Mouse (Mus musculus) heart, postnatal 10 days (tissue): ENCODE measurements around the gene Apobec4. TPM values are rescaled to one million over a fixed set of nuclear protein-coding genes. Genes with fewer than 3 reads are reported as not detected.
A peak's percentile ranks its signal among the peaks of the same experiment; 100 is the strongest.
"Not testable (repeated sequence)": the region's sequence is repeated elsewhere in the genome, so short reads cannot be mapped to it uniquely, and the experiment has no call there.

Source experiments
- DNase-seq, 2 experiments: peaks; one replicate each; pipeline ENCODE4 v3.0.0; 2021
- intact Hi-C: fragments of 180-260 bp; cut with DNase I; formaldehyde crosslinking; loops from one replicate; pipeline ENCODE4 v1.15.1; 2025
- total RNA-seq, 2 experiments: library from RNA; stranded (reverse); gene quantifications; 2 replicates each; pipeline ENCODE4 v1.2.3; 2021

Apobec4 gene
- total RNA-seq, 2 experiments from 2014 or later = not detected

DNA sequence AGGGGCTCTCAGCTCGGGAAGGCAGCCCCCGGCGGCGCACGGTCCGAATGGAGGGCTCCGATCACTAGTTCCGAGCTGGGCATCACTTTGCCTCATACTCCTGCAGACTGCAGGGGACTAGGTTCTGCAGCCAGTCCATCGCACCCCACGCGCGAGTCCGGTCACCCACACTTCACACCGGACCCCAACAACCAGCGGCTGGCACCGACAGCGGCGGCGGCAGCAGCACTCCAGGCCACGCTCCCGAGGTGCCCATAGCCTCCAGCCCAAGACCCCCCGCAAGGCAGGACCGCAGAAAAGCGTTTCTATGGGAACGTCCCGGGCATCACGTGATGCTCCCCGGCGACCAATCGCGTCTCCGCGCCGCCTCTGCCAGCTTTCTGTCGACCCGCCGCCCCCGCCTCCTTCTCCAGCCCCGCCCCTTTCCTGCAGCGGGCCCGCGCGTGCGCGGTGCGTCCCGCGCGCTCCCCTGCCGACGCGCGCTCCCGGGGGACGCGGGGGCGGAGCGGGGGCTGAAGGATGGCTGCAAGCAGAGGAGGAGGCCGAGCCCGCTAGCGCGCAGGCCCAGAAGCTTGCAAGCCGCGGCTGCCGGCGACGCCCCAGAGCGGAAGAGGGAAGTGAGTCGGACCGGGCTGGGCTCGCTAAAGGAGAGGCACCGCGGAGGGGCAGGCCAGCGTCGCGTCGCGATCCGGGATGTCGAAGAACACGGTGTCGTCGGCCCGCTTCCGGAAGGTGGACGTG, 15.9 kb downstream of the Apobec4 start, which contains the start of the genes Rgl1 and Arpc5:
TSS of gene Rgl1 (minus strand) at position 320 of the 741 bp plus-strand sequence.
TSS of gene Arpc5 (plus strand) at position 511 of the 741 bp plus-strand sequence.
- intact Hi-C loops = loop anchor here (5.0 to 10.0 kb wide), 2 partner anchors 244 to 381 kb away; partner anchors contain the start of gene Tsen15
- peak; percentile 97 to 98 for DNase-seq

DNA sequence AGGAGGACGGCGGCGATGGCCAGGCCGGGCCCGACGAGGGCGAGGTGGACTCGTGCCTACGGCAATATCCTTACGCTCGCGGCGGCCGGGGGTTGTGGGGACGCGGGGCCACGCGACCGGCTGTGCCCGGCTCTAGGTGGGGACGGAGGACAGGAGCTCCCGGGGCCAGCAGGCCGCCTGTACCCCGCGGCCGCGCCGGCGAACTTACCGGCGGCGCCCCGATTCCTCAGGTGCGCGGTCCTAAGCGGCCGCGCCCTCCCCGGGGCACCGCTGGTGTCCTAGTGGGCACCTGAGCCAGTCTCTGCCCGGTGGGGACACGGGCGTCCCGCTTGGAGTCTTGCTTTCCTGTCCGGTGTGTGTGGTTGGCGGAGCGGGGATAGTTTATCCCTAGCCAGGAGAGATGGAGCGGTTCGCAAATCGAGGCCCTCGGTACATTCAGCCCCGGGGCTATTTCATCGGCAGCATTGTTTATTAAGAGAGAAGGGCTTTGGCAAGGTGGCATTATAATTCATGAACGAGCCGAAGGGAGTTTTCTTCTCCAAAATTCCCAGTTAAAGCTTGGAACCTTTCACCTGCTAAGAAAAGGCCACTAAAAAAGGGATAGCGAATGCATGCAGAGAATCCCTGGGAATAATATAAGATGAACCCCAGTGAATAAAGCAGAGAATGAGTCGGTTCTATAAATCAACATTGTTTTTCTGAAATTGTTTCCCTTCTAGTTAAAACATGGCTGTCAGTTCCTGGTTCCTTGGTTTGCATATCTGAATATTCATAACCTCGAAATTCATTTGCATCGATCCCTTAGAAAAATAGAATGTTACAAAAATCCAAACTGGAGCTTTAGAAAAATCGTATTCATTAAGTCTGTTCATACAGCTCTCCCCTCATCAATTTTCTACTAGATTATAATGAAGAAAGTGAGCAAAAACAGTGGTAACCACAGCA, 16.7 kb downstream of the Apobec4 start:
- intact Hi-C loops = loop anchor here (5.0 to 10.0 kb wide), 2 partner anchors 245 to 382 kb away; partner anchors contain the start of gene Tsen15
- DNase-seq = peak in 1 of 2 experiments; percentile 55

DNA sequence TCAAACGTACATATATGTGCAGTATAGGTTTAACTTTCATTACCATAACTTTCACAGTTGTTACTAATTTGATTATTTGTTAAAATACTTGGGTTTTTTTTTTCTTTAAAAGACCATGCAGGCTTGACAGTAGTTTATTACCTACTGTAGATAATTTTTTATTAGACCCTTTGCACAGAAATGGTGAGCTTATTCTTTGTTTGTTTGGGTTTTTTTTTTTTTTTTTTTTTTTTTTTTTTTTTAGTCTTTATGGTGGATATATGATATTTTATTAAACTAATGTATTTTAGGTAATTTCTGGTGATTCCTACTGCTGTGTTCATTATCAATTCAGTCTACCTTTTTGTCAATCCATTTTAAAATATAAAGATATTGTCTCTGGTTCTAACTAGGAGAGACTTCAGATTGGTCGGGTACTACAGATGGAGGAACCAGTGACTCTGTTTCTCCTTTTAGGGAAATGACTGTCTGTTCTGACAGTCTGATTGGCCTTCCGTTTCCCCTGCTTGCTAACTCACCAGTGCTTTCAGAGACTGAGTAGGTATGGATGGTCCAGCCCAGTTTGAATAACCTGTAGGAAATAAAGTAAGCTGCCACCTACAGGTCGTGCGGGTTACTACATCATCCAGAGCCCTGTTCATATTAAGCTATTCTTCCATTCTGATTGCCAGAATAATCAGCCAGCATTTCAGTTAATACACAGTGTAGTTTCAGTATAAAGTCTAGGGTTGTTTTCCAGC, 17.6 kb downstream of the Apobec4 start:
- intact Hi-C loops = loop anchor here (5.0 to 10.0 kb wide), 2 partner anchors 246 to 383 kb away; partner anchors contain the start of gene Tsen15
- peak; percentile 88 to 94 for DNase-seq

DNA sequence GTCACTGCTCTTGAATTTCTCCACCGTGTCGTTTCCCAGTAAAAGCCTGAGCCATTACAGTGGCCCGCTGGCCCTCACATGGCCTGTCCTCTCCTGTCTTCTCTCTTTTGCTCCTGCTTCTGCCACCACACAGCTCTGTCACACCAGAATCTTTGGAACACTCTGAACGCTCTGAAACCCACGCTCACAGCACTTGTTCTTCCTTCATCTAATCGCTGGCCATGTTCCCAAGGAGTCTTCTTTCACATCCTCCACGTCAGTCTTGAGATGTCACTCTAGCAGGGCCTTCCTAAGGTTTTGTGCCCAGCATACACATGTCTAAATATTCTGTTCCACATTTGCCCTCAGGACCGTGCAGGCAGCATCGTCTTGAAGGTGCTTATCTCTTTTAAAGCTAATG, 20.7 kb downstream of the Apobec4 start:
- no peak for DNase-seq
- intact Hi-C loops = no loop called here

DNA sequence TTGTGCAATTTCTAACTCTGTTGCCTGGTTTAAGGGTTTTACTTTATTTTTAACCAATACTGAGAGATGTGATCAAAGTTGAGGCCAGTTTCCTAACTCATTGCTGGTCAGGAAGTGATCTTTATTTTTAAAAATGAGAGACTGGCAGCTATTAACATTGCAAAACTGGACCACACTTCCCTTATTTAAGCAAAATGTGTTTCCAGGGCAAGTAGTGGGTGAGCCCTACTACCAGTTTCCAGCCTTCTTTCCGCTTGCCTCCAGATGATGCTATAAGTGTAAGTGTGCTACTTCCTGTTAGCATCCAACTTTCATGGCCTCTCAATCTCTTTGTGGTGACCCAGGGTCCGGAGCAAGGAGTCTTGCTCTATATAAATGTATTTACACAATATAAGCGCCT, 24.2 kb downstream of the Apobec4 start:
- DNase-seq, intact Hi-C loops: not testable (repeated sequence)

DNA sequence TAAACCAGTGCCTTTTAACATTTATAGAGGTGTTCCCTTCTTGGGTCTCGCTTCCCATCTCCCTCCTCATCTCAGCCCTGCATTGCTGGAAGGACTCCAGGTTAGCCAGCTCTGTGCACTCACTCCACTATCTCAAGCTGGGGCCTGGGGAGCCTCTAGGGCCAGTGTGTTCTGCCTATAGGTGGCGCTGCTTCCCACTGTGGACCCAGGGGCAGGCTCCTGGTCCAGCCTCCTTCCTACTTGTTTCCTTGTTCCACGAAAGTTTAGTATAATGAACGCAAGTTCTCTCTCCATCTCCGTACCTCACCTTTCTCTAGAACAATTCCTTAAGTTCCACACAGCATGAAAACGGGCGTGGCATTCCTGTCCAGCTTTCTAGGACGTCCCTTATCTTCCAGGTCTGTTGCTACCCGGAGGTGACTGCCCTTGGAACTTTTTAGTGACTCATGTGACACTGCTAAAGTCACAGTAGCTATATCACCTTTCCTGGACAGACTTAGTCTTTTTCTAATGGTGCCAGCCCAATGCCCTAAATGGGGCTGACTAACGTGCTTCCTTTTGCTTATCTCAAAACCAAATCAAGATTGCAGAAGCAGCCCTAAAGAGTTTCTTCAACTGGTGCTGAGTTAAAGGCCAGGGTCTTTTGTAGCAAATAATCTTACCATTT, 28.9 kb downstream of the Apobec4 start:
- DNase-seq = peak; percentile 79 to 86
- intact Hi-C loops = loop anchor here (1.0 kb wide), 1 partner anchor 125 kb away; no protein-coding TSS in a partner anchor

DNA sequence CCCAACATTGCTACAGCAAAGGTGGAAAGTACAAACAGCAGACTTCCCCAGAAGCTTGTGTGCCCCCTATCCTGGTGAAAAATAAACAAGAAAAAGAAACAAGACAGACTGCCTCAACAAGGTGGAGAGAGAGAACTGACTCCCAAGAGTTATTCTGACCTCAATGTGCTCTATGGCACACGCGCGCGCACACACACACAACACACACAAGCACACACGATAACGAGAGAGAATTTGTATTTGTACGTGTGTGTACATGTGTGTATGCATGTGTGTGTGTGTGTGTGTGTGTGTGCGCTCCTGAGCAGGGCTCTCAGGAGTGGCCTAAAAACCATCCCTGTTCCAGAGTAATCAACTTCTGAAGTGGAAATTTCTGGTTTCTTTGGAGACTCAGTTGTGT, 34.3 kb downstream of the Apobec4 start:
- intact Hi-C loops = no loop called here
- DNase-seq = no peak

DNA sequence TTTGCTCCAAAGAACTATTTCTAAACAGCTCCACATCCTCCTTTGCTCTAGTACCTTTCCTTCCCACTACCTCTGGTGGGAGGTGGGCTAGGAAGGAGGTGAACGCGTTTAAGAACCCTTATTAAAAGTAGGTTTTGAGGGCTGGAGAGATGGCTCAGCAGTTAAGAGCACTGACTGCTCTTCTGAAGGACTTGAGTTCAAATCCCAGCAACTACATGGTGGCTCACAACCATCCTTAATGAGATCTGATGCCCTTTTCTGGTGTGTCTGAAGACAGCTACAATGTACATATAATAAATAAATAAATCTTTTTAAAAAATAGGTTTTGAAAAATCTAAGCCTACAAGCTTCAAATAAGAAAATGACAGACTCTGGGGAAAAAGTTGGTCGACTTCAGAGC, 35.1 kb downstream of the Apobec4 start:
- intact Hi-C loops, DNase-seq: not testable (repeated sequence)

DNA sequence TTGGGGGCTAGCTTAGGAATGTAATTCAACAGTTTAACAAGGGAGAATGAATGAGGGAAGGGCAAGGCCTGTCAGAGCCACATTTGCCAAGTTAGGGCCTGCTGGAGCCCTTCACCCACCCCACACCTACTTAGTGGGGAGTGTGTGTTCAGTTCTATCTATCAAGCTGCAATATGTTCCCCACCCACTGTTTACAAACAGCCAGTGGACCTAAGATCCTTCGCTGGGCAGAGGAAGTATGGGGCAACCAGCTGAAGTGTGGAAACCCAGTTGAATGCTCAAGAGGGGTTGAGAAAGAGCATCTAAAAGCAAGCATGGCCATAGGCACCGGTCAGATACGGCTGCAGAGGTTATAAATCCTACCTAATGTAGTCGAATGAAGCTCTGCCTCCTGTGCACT, 36.6 kb downstream of the Apobec4 start:
- intact Hi-C loops = no loop called here
- no peak for DNase-seq

DNA sequence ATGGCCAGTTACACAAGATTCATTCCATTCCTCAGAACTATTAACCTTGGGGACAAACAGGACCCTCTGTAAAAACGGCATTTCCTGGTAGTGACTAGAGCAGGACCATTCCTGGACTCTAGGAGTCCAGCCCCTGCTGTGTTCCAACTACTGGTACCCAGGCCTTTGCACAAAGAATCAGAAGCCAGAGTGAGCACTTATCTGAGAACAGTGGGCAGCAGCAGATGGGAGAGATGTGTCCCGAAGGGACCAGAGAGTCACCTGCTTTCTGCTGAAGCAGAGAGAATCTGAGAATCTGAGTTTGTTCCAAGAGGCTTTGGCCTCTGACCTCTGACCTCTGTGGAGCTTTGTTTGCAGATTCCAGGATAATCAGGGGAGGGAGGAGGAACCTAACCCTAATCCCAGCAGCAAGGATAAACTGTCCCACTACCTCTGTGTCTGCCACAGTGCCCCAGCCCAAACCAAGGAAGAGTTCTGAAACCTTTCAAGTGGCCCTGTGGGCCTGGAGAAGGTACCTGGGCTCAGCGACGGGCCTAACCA, 37.8 kb downstream of the Apobec4 start:
- DNase-seq = no peak
- intact Hi-C loops = no loop called here

DNA sequence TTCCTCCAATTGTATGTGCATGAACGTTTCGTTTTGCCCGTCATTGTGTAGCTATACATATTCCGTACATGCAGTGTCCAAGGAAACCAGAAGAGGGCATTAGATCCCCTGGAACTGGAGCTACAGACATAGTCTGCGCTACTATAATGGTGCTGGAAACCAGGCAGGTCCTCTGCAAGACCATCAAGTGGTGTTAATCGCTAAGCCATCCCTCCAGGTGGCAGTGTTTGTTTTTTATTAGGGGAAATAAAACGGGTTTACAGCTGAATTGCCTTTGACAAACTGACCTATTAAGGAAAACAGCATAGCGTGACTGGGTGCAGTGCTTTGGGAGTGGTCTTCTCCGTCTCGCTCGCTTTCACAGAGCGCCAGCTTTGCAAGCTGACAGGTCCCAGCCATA, 39.9 kb downstream of the Apobec4 start:
- peak; percentile 42 to 54 for DNase-seq
- intact Hi-C loops = loop anchor here (2.0 to 10.0 kb wide), 3 partner anchors 37 to 605 kb away; no protein-coding TSS in a partner anchor

DNA sequence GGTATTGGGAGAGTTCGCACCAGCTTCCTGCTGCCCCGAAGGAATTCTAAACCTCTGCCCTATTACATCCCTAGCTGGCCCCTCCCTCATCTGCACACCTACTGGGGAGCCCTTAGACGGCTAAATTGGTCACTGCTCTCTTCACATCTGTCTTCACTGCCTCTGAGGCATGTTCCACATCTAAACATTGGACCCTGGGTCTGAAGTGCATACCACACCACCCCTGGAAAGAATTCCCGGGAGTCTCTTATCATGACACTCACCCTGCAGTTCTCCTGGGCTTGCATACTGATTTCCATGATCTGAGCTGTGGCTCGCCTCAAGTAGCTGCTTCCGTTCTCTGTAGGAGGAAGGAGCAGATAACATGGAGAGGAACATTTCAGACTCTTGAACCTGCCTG, 40.5 kb downstream of the Apobec4 start:
- no peak for DNase-seq
- intact Hi-C loops = loop anchor here (2.0 to 10.0 kb wide), 3 partner anchors 36 to 604 kb away; no protein-coding TSS in a partner anchor

DNA sequence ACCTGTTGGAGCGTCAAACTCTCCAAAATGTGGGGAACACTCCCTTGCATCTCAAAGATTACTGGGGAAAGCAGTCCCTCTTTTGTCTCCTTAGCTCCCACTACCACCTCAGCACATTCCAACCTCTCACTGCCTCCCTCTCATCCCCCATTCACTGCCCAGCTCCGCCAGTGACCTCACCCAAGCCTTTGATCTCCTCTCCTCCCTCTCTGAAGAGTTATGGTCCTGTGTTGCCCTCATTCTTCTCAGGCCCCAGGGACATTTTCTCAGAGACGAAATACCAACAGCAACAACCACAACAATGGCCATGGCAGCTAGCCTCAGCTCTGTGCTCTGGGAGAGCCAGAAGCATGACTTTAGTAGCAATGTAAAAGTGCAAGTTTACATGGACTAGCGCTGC, 40.9 kb downstream of the Apobec4 start:
- no peak for DNase-seq
- intact Hi-C loops = loop anchor here (2.0 to 10.0 kb wide), 3 partner anchors 36 to 604 kb away; no protein-coding TSS in a partner anchor

DNA sequence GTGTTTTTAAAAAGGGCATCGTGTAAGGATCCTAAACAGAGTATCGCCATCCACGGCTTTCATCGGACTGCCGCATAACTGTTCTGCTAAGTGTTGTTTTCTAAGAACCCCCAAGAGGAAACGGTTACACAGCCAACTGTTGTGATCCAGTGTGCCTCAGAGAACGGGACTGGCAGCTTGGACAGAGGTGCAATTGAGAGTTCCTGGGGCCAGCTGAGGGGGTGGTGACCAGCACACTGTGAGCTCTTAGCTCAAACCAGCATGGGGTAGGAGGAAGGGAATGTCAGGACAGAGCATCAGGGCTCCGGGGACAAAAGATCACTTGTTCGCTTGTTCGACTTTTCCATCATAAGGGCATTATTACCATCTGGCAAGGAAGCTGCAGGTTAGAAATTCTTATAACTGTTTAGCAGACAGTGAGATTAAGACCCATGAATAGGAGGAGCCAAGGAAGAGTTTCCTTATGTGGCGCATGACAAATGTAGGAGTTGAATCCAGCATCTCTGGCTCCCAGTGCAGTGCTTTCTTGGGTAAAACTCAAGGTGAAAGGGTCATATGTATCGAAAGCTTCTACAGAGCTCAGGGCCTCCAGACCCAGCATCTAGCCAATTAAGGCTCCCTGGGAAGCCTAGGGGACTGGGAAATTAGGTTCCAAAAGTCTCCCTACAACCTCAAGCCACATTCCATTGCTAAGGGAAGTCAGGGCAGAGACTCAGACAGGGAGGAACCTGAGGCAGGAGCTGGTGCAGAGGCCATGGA, 42.6 kb downstream of the Apobec4 start:
- no peak for DNase-seq
- intact Hi-C loops = loop anchor here (5.0 to 10.0 kb wide), 2 partner anchors 34 to 602 kb away; no protein-coding TSS in a partner anchor

DNA sequence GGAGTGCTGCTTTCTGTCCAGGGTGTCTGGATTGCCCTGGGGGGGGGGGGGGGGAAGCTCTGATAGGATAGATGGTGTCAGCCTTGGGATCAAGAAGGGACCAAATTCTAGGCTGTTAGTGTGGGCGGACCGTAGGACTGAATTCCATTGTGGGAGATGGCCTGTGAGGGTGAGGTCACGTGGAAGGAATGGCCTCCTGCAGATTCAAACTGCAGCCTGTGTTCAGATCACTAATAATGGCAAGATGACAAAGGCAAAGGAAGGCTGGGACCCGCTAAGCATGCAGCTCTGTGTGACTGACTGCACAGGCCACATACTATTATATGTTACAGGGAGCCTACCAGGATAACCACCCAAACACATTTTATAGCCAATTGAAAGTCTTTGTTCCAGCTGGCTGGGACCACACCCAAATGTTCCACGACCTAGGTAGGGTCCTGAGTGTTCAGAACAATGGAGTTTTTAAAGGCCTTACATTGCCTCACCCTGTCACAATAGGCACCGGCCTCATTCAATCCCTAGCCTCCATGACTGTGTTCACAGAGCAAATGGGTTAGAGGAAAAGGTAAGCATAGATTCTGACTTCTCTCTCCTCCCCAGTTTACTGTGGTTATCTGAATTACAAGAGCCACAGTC, 43.3 kb downstream of the Apobec4 start:
- no peak for DNase-seq
- intact Hi-C loops = loop anchor here (5.0 to 10.0 kb wide), 2 partner anchors 34 to 601 kb away; no protein-coding TSS in a partner anchor

DNA sequence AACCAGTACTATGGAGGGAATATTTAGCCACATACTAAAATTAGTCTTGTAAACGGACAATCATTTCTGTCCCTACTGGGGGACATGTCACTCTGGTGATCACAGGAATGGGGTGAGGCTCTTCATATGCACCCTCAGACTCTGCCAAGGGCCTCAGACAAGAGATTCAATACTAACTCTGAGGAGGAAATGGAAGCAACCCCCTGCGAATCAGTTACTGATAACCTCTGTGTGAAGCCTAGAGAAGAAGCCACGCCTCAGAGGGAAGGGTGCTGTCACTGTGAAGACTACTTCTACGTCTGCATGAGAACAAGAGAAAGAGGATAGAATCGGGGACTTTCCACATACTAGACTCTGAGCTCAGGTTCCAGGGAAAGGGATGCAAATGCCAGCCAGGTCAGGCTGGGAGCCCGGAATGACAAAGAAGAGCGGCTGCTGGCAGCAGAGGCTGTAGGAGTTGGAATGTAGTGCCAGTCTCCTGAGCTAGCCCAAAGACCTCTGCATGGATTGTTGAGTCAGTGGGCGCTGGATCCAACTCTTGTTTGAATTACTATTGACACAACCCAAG, 45.4 kb downstream of the Apobec4 start:
- DNase-seq = no peak
- intact Hi-C loops = loop anchor here (10.0 kb wide), 1 partner anchor 599 kb away; no protein-coding TSS in a partner anchor

DNA sequence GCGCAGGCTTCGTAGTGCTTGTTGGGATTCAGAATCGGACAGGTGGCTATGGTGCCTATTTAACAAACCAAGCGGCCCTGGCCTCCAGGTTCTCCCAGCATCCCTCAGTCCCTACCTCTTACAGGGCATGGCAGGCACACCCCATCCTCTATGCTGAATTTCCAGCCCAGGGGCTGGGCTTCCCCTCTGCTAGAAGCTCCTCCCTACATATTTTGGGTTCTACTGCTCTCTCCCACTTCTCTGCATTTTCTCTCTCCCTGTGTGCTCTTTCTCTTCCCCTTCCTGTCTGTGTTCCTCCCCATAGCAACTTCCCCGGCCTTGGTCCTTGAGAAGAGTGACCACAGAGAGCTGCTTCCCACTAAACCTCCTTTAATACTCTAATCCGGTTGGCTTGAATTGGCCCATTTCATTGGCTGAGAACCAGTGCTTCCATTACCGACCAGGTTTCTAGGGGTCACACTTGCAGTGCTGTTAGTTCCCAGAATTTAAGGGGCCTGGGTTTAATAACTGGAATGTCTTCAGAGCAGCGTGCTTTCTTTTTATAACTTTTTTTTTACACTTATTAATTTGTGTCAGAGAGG, 46.4 kb downstream of the Apobec4 start:
- no peak for DNase-seq
- intact Hi-C loops = loop anchor here (10.0 kb wide), 1 partner anchor 598 kb away; no protein-coding TSS in a partner anchor
